Mouse (Mus musculus): ENCODE results near the gene Mtap. TPM values are rescaled to one million over a fixed set of nuclear protein-coding genes. Genes with fewer than 3 reads are reported as not detected.
A peak's percentile ranks its signal among the peaks of the same experiment; 100 is the strongest.

The Mtap gene
- total and polyA plus RNA-seq, 2 experiments from 2014 or later: 23.2 to 33.6 TPM

- ATAC-seq (ENCODE audit: insufficient read depth, low read depth): peak; percentile 45
- Histone ChIP-seq H3K4me3 (ENCODE audit: low read depth, low read length) (peak overlapping the region; percentile 89), H3K9ac (replicated peaks; ENCODE audit: low read depth, low read length) (peak overlapping the region; percentile 79), H3K36me3 (replicated peaks; ENCODE audit: control insufficient read depth, insufficient read depth, low read length) (no peaks in the 10 kb centered on the region), H3K27ac (ENCODE audit: low read depth) (peak overlapping the region; percentile 91), H3K9me3 (replicated peaks; ENCODE audit: control insufficient read depth, low read length) (no peaks in the 10 kb centered on the region), H3K27me3 (ENCODE audit: control insufficient read depth, insufficient read depth, low read length) (no peaks in the 10 kb centered on the region), H3K4me2 (ENCODE audit: low read depth, low read length) (peak overlapping the region; percentile 98), H3K4me1 (ENCODE audit: control insufficient read depth, insufficient read depth) (peaks cover 47% of the 10 kb centered on the region)
- TF ChIP-seq EP300 (IDR thresholded peaks at IDR 0.05; ENCODE audit: low read depth): no peak
- no peak for TF ChIP-seq CTCF (IDR thresholded peaks at IDR 0.05; ENCODE audit: low read depth)
- WGBS: under 1% methylated on average over 36 of the region's 36 CpGs
- DNase-seq (ENCODE audit: low spot score): peak; percentile 58
Observed at GRCm38 (mm10) chr4:89137542-89138360, 829 bp downstream of the Mtap start.

DNA sequence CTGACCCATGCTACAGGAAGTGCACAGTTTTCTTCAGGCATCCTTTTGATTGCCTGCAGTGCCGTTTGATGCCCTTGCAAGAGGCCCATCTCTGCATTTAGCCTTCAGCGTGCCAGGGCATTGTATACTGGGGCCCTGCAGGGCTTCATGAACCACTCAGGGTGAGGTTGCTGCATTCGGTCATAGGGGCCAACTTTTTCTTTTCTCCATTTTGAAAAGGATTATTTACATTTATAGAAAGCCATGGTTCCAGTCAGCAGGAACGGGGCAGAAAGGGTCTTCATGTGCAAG, 1.4 kb downstream of the Mtap start:
- Histone ChIP-seq H3K4me1 (ENCODE audit: control insufficient read depth, insufficient read depth) (peaks cover 47% of the 10 kb centered on the region), H3K4me2 (ENCODE audit: low read depth, low read length) (peak overlapping the region; percentile 98), H3K4me3 (ENCODE audit: low read depth, low read length) (peak overlapping the region; percentile 89), H3K27me3 (ENCODE audit: control insufficient read depth, insufficient read depth, low read length) (no peaks in the 10 kb centered on the region), H3K27ac (ENCODE audit: low read depth) (peak overlapping the region; percentile 91), H3K9me3 (replicated peaks; ENCODE audit: control insufficient read depth, low read length) (no peaks in the 10 kb centered on the region), H3K9ac (replicated peaks; ENCODE audit: low read depth, low read length) (0 out of 2 replicates have a peak overlapping the region, but pooled peaks have one; percentile 79), H3K36me3 (replicated peaks; ENCODE audit: control insufficient read depth, insufficient read depth, low read length) (no peaks in the 10 kb centered on the region)
- DNase-seq (ENCODE audit: low spot score) (no peak), ATAC-seq (ENCODE audit: insufficient read depth, low read depth) (no peak)
- 25% methylated on average over 4 of the region's 4 CpGs for WGBS
- TF ChIP-seq CTCF (IDR thresholded peaks at IDR 0.05; ENCODE audit: low read depth): no peak
- no peak for TF ChIP-seq EP300 (IDR thresholded peaks at IDR 0.05; ENCODE audit: low read depth)

DNA sequence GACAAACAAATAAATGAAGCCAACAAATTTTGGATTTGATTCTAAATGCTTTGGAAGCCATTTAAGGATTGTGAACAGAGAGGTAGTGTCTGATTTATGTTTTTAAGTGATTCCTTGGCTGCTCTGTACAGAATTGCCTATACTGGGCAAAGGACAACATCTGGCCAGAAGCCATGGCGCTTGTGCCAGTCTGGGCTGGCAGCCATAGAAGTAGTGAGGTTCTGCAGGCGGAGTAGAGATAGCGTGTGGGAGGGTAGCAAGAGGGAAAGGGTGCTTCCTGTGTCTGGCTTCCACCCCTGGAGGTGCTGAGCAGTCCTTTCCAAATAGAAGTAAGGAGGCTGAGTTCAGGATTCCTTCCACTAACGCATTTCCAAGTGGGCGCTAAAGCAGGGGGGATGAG, 3.9 kb downstream of the Mtap start:
- Histone ChIP-seq H3K9me3 (replicated peaks; ENCODE audit: control insufficient read depth, low read length) (no peaks in the 10 kb centered on the region), H3K27ac (ENCODE audit: low read depth) (peak overlapping the region; percentile 73), H3K4me1 (ENCODE audit: control insufficient read depth, insufficient read depth) (peaks cover 47% of the 10 kb centered on the region), H3K4me3 (ENCODE audit: low read depth, low read length) (no peak overlapping the region), H3K27me3 (ENCODE audit: control insufficient read depth, insufficient read depth, low read length) (no peaks in the 10 kb centered on the region), H3K36me3 (replicated peaks; ENCODE audit: control insufficient read depth, insufficient read depth, low read length) (no peaks in the 10 kb centered on the region), H3K4me2 (ENCODE audit: low read depth, low read length) (peak overlapping the region; percentile 15; the same call in 1 of the 2 replicates), H3K9ac (replicated peaks; ENCODE audit: low read depth, low read length) (no peak overlapping the region)
- peak; percentile 78 for ATAC-seq (ENCODE audit: insufficient read depth, low read depth)
- 22% methylated on average over 5 of the region's 5 CpGs for WGBS
- peak; percentile 89 for DNase-seq (ENCODE audit: low spot score)
- TF ChIP-seq CTCF (IDR thresholded peaks at IDR 0.05; ENCODE audit: low read depth): no peak
- no peak for TF ChIP-seq EP300 (IDR thresholded peaks at IDR 0.05; ENCODE audit: low read depth)

- WGBS: 35% methylated on average over 6 of the region's 6 CpGs
- H3K27me3 ChIP-seq (ENCODE audit: control insufficient read depth, insufficient read depth, low read length): no peaks in the 10 kb centered on the region
- peak; percentile 37 for DNase-seq (ENCODE audit: low spot score)
- TF ChIP-seq CTCF (IDR thresholded peaks at IDR 0.05; ENCODE audit: low read depth) (peak; percentile 91), EP300 (IDR thresholded peaks at IDR 0.05; ENCODE audit: low read depth) (no peak)
- H3K4me1 ChIP-seq (ENCODE audit: control insufficient read depth, insufficient read depth): peaks cover 21% of the 10 kb centered on the region
- peaks cover 18% of the 10 kb centered on the region for H3K36me3 ChIP-seq (replicated peaks; ENCODE audit: control insufficient read depth, insufficient read depth, low read length)
- H3K4me2 ChIP-seq (ENCODE audit: low read depth, low read length): no peak overlapping the region
- peak; percentile 56; the same call in 1 of the 2 replicates for ATAC-seq (ENCODE audit: insufficient read depth, low read depth)
- H3K9ac ChIP-seq (replicated peaks; ENCODE audit: low read depth, low read length): no peak overlapping the region
- H3K9me3 ChIP-seq (replicated peaks; ENCODE audit: control insufficient read depth, low read length): no peaks in the 10 kb centered on the region
- H3K4me3 ChIP-seq (ENCODE audit: low read depth, low read length): no peak overlapping the region
- H3K27ac ChIP-seq (ENCODE audit: low read depth): no peak overlapping the region
Observed at GRCm38 (mm10) chr4:89145409-89145808, 8.5 kb downstream of the Mtap start.

GRCm38 (mm10) chr4:89146291-89146690, 9.4 kb downstream of the Mtap start:
- 48% methylated on average over 3 of the region's 3 CpGs for WGBS
- Histone ChIP-seq H3K4me3 (ENCODE audit: low read depth, low read length) (no peak overlapping the region), H3K27ac (ENCODE audit: low read depth) (no peak overlapping the region), H3K9me3 (replicated peaks; ENCODE audit: control insufficient read depth, low read length) (no peaks in the 10 kb centered on the region), H3K4me2 (ENCODE audit: low read depth, low read length) (no peak overlapping the region), H3K9ac (replicated peaks; ENCODE audit: low read depth, low read length) (no peak overlapping the region), H3K27me3 (ENCODE audit: control insufficient read depth, insufficient read depth, low read length) (no peaks in the 10 kb centered on the region), H3K36me3 (replicated peaks; ENCODE audit: control insufficient read depth, insufficient read depth, low read length) (peaks cover 19% of the 10 kb centered on the region), H3K4me1 (ENCODE audit: control insufficient read depth, insufficient read depth) (peaks cover 12% of the 10 kb centered on the region)
- peak; percentile 63 for TF ChIP-seq CTCF (IDR thresholded peaks at IDR 0.05; ENCODE audit: low read depth)
- TF ChIP-seq EP300 (IDR thresholded peaks at IDR 0.05; ENCODE audit: low read depth): no peak
- ATAC-seq (ENCODE audit: insufficient read depth, low read depth) (no peak), DNase-seq (ENCODE audit: low spot score) (peak; percentile 63)

DNA sequence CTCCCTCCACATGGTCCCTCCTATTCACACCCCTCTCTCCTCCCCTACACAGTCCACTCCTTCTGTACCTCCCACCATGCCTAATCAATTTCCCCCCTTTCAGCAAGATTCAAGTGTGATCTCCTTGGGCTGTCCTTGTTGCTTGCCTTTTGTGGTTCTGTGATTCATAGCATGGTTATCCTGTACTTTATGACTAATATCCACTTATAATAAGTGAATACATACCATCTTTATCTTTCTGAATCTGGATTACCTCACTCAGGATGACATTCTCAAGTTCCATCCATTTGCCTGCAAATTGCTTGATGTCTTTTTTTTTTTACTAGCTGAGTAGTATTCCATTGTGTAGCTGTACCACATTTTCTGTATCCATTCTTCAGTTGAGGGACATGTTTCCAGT, 12.3 kb downstream of the Mtap start:
- H3K9ac ChIP-seq (replicated peaks; ENCODE audit: low read depth, low read length): no peak overlapping the region
- H3K36me3 ChIP-seq (replicated peaks; ENCODE audit: control insufficient read depth, insufficient read depth, low read length): peaks cover 33% of the 10 kb centered on the region
- DNase-seq (ENCODE audit: low spot score) (no peak), ATAC-seq (ENCODE audit: insufficient read depth, low read depth) (no peak)
- no peak overlapping the region for H3K27ac ChIP-seq (ENCODE audit: low read depth)
- H3K4me2 ChIP-seq (ENCODE audit: low read depth, low read length): no peak overlapping the region
- H3K4me1 ChIP-seq (ENCODE audit: control insufficient read depth, insufficient read depth): no peaks in the 10 kb centered on the region
- TF ChIP-seq EP300 (IDR thresholded peaks at IDR 0.05; ENCODE audit: low read depth): no peak
- TF ChIP-seq CTCF (IDR thresholded peaks at IDR 0.05; ENCODE audit: low read depth): no peak
- no peak overlapping the region for H3K4me3 ChIP-seq (ENCODE audit: low read depth, low read length)
- H3K9me3 ChIP-seq (replicated peaks; ENCODE audit: control insufficient read depth, low read length): no peaks in the 10 kb centered on the region
- H3K27me3 ChIP-seq (ENCODE audit: control insufficient read depth, insufficient read depth, low read length): no peaks in the 10 kb centered on the region

All from heart, postnatal 0 days (tissue).